Mouse (Mus musculus) liver, embryonic 14.5 days (tissue): ENCODE results near the gene Id1. TPM values are rescaled to one million over a fixed set of nuclear protein-coding genes. Genes with fewer than 3 reads are reported as not detected.

ENCODE experiments used
- ATAC-seq: fragments of 200-750 bp; cut with Nextera tagmentation; 2 replicates; pipeline ENCODE4 v1.8.0; 2017; ENCODE audit warnings: moderate number of reproducible peaks, mild to moderate bottlenecking, moderate library complexity; ENCODE audit not compliant: insufficient read depth
- DNase-seq, 3 experiments: peaks; one replicate each; pipeline ENCODE4 v3.0.0-alpha.2; 2012 to 2013; ENCODE audit warnings: low read depth in 3 of 3, low spot score in 3 of 3
- H3K27ac ChIP-seq: fragments of 300-500 bp; sonication (generic); 2 replicates; pipeline ENCODE4 v1.5.1; 2014; ENCODE audit warnings: moderate library complexity, mild to moderate bottlenecking, control low read depth, inconsistent platforms
- H3K27me3 ChIP-seq: fragments of 300-500 bp; sonication (generic); 2 replicates; pipeline ENCODE4 v1.6.1; 2014; ENCODE audit warnings: mild to moderate bottlenecking, low read length, moderate library complexity; ENCODE audit not compliant: control insufficient read depth, insufficient read depth
- H3K36me3 ChIP-seq: fragments of 300-500 bp; sonication (generic); replicated peaks from 2 replicates; pipeline ENCODE4 v1.6.1; 2014; ENCODE audit warnings: low read depth; ENCODE audit not compliant: control insufficient read depth, insufficient read depth
- H3K4me1 ChIP-seq, 2 experiments: fragments of 200-500 bp in 1 of 2; fragments of 300-500 bp in 1 of 2; sonication (generic) in 1 of 2; replicated peaks; 2 replicates each; pipeline ENCODE4 v1.6.1; 2012 to 2014; ENCODE audit warnings: antibody characterized with exemption in 1 of 2, inconsistent platforms in 1 of 2, low read length in 1 of 2; ENCODE audit not compliant: control insufficient read depth in 2 of 2, insufficient read depth in 2 of 2
- H3K4me2 ChIP-seq: fragments of 300-500 bp; sonication (generic); 2 replicates; pipeline ENCODE4 v1.6.1; 2014; ENCODE audit warnings: low read depth, mild to moderate bottlenecking, control low read depth, moderate library complexity
- H3K4me3 ChIP-seq, 2 experiments: fragments of 200-500 bp in 1 of 2; fragments of 300-500 bp in 1 of 2; sonication (generic) in 1 of 2; 2 replicates each; pipeline ENCODE4 v1.5.1; 2012 to 2014; ENCODE audit warnings: low read depth in 2 of 2, low read length in 2 of 2, mild to moderate bottlenecking in 2 of 2, control low read depth in 1 of 2, inconsistent platforms in 1 of 2, moderate library complexity in 1 of 2; ENCODE audit not compliant: insufficient read depth in 1 of 2
- H3K9ac ChIP-seq: fragments of 300-500 bp; sonication (generic); replicated peaks from 2 replicates; pipeline ENCODE4 v1.6.1; 2014; ENCODE audit warnings: mild to moderate bottlenecking, control low read depth, moderate library complexity
- H3K9me3 ChIP-seq: fragments of 300-500 bp; sonication (generic); 2 replicates; pipeline ENCODE4 v1.6.1; 2016; ENCODE audit warnings: low read length, mixed read lengths; ENCODE audit not compliant: control insufficient read depth
- CTCF ChIP-seq: IDR thresholded peaks from 2 replicates; pipeline ENCODE4 v1.5.1; 2016; ENCODE audit warnings: antibody characterized with exemption, low read depth, control low read depth
- EP300 ChIP-seq: IDR thresholded peaks from 2 replicates; pipeline ENCODE4 v1.6.1; 2016; ENCODE audit warnings: antibody characterized with exemption, low read depth
- WGBS: fragments of 180-500 bp; shearing (Covaris S2); extraction: QIAGEN DNeasy Blood & Tissue Kit; methylation state at CpG from one replicate; pipeline ENCODE4 v1.1.7; 2014; ENCODE audit not compliant: insufficient replicate concordance; 5-methylcytosine and 5-hydroxymethylcytosine counted together
- polyA plus RNA-seq, 2 experiments: library from polyadenylated mRNA; depleted of rRNA in 1 of 2; stranded (reverse) in 1 of 2; unstranded in 1 of 2; fragments of >200 nt; fragmentation: Nextera tagmentation in 1 of 2; extraction: Ambion mirVana in 1 of 2; gene quantifications; 2 replicates each; pipeline versions ENCODE4 v1.2.1 to v1.2.3; 2012 to 2014

The Id1 gene
- polyA plus RNA-seq, 2 experiments, result 20.7 to 50.6 TPM

- ATAC-seq, result no peak
- Histone ChIP-seq H3K9ac (peak overlapping the region; percentile 31; the same call in 1 of the 2 replicates), H3K4me1 (0 out of 4 replicates have a peak, but pooled peaks cover 0 to 2% of the 10 kb centered on the region in 2 experiments), H3K4me2 (peak overlapping the region; percentile 50), H3K27me3 (no peaks in the 10 kb centered on the region), H3K36me3 (peaks cover 7% of the 10 kb centered on the region), H3K4me3 (0 out of 4 replicates have a peak overlapping the region, but pooled peaks of 1 of the 2 experiments have one; percentile 4), H3K27ac (no peak overlapping the region), H3K9me3 (no peaks in the 10 kb centered on the region)
- 83% methylated on average over 13 of the region's 13 CpGs for WGBS
- DNase-seq, result no peak
- TF ChIP-seq EP300 (no peak), CTCF (no peak)
Measured at GRCm38 (mm10) chr2:152693735-152694134, 42.3 kb upstream of the Id1 start.

- Histone ChIP-seq H3K9me3 (no peaks in the 10 kb centered on the region), H3K36me3 (peaks cover 10% of the 10 kb centered on the region), H3K4me2 (no peak overlapping the region), H3K4me3 (no peak overlapping the region), H3K27ac (no peak overlapping the region), H3K4me1 (0 out of 4 replicates have a peak, but pooled peaks cover 0 to 2% of the 10 kb centered on the region in 2 experiments), H3K27me3 (no peaks in the 10 kb centered on the region), H3K9ac (no peak overlapping the region)
- ATAC-seq (no peak), DNase-seq (no peak)
- 71% methylated on average over 7 of the region's 7 CpGs for WGBS
- TF ChIP-seq CTCF, result no peak
- TF ChIP-seq EP300, result no peak
Measured at GRCm38 (mm10) chr2:152694708-152695107, 41.3 kb upstream of the Id1 start.

GRCm38 (mm10) chr2:152696016-152696415 lies 40.0 kb upstream of the Id1 start:
- Histone ChIP-seq H3K9me3 (no peaks in the 10 kb centered on the region), H3K27ac (no peak overlapping the region), H3K4me1 (no peaks in the 10 kb centered on the region), H3K4me2 (no peak overlapping the region), H3K27me3 (no peaks in the 10 kb centered on the region), H3K9ac (no peak overlapping the region), H3K36me3 (peaks cover 10% of the 10 kb centered on the region), H3K4me3 (no peak overlapping the region)
- WGBS, result 75% methylated on average over 10 of the region's 10 CpGs
- TF ChIP-seq CTCF (no peak), EP300 (no peak)
- DNase-seq (no peak), ATAC-seq (no peak)

- Histone ChIP-seq H3K4me2 (no peak overlapping the region), H3K27me3 (no peaks in the 10 kb centered on the region), H3K9ac (no peak overlapping the region), H3K36me3 (peaks cover 16% of the 10 kb centered on the region), H3K27ac (no peak overlapping the region), H3K9me3 (no peaks in the 10 kb centered on the region), H3K4me1 (no peaks in the 10 kb centered on the region), H3K4me3 (no peak overlapping the region)
- DNase-seq (peak; percentile 60 to 68 (median 65)), ATAC-seq (peak; percentile 73)
- WGBS, result 45% methylated on average over 20 of the region's 20 CpGs
- peak; percentile 98 for TF ChIP-seq CTCF
- TF ChIP-seq EP300, result no peak
Measured at GRCm38 (mm10) chr2:152696476-152697164, 39.4 kb upstream of the Id1 start.

GRCm38 (mm10) chr2:152700138-152700537 lies 35.9 kb upstream of the Id1 start:
- no peak for TF ChIP-seq CTCF
- TF ChIP-seq EP300, result no peak
- Histone ChIP-seq H3K4me3 (no peak overlapping the region), H3K9me3 (no peaks in the 10 kb centered on the region), H3K9ac (no peak overlapping the region), H3K27me3 (no peaks in the 10 kb centered on the region), H3K27ac (no peak overlapping the region), H3K36me3 (peaks cover 34% of the 10 kb centered on the region), H3K4me1 (no peaks in the 10 kb centered on the region), H3K4me2 (no peak overlapping the region)
- ATAC-seq (no peak), DNase-seq (no peak)
- 86% methylated on average over 10 of the region's 10 CpGs for WGBS
